Mouse (Mus musculus) heart, postnatal 0 days (tissue): ENCODE measurements at regions not wholly inside any gene's neighbourhood (a gene's known extent, or its start where the extent isn't known, plus 50 kb on each side); places are given as distances from the start of the nearest gene placed in this dataset.

Experiments
- ATAC-seq: fragments of 200-750 bp; cut with Nextera tagmentation; 2 replicates; pipeline ENCODE4 v1.8.0; 2017; ENCODE audit warnings: low read depth, moderate number of reproducible peaks, moderate library complexity; ENCODE audit not compliant: insufficient read depth
- DNase-seq: peaks from one replicate; pipeline ENCODE4 v3.0.0-alpha.2; 2016; ENCODE audit warnings: low spot score
- H3K27ac ChIP-seq: fragments of 300-500 bp; sonication (generic); 2 replicates; pipeline ENCODE4 v1.5.1; 2014; ENCODE audit warnings: low read depth, mild to moderate bottlenecking
- H3K27me3 ChIP-seq: fragments of 300-500 bp; sonication (generic); 2 replicates; pipeline ENCODE4 v1.6.1; 2014; ENCODE audit warnings: low read length, mixed read lengths; ENCODE audit not compliant: control insufficient read depth, insufficient read depth
- H3K36me3 ChIP-seq: fragments of 300-500 bp; sonication (generic); replicated peaks from 2 replicates; pipeline ENCODE4 v1.6.1; 2014; ENCODE audit warnings: low read length, mixed read lengths; ENCODE audit not compliant: control insufficient read depth, insufficient read depth
- H3K4me1 ChIP-seq: fragments of 300-500 bp; sonication (generic); 2 replicates; pipeline ENCODE4 v1.6.1; 2014; ENCODE audit warnings: antibody characterized with exemption; ENCODE audit not compliant: control insufficient read depth, insufficient read depth
- H3K4me2 ChIP-seq: fragments of 300-500 bp; sonication (generic); 2 replicates; pipeline ENCODE4 v1.6.1; 2014; ENCODE audit warnings: low read depth, mild to moderate bottlenecking, low read length, moderate library complexity
- H3K4me3 ChIP-seq: fragments of 300-500 bp; sonication (generic); 2 replicates; pipeline ENCODE4 v1.5.1; 2014; ENCODE audit warnings: low read depth, low read length
- H3K9ac ChIP-seq: fragments of 300-500 bp; sonication (generic); replicated peaks from 2 replicates; pipeline ENCODE4 v1.6.1; 2014; ENCODE audit warnings: low read depth, low read length, mixed read lengths
- H3K9me3 ChIP-seq: fragments of 300-500 bp; sonication (generic); replicated peaks from 2 replicates; pipeline ENCODE4 v1.6.1; 2016; ENCODE audit warnings: low read length; ENCODE audit not compliant: control insufficient read depth
- CTCF ChIP-seq: IDR thresholded peaks from 2 replicates; pipeline ENCODE4 v1.5.1; 2016; ENCODE audit warnings: antibody characterized with exemption, control low read depth, low read depth
- EP300 ChIP-seq: IDR thresholded peaks from 2 replicates; pipeline ENCODE4 v1.6.1; 2016; ENCODE audit warnings: antibody characterized with exemption, low read depth
- WGBS: fragments of 180-500 bp; shearing (Covaris S2); extraction: QIAGEN DNeasy Blood & Tissue Kit; methylation state at CpG from one replicate; pipeline ENCODE4 v1.1.7; 2014; 5-methylcytosine and 5-hydroxymethylcytosine counted together

GRCm38 (mm10) chr7:95758375-95758774 is 412.7 kb upstream of the Tenm4 start:
- ATAC-seq (no peak), DNase-seq (no peak)
- Histone ChIP-seq H3K4me2 (no peak overlapping the region), H3K36me3 (no peaks in the 10 kb centered on the region), H3K9me3 (no peaks in the 10 kb centered on the region), H3K4me1 (no peaks in the 10 kb centered on the region), H3K27me3 (no peaks in the 10 kb centered on the region), H3K9ac (no peak overlapping the region), H3K27ac (no peak overlapping the region), H3K4me3 (no peak overlapping the region)
- 54% methylated on average over 2 of the region's 2 CpGs for WGBS
- TF ChIP-seq CTCF: no peak
- no peak for TF ChIP-seq EP300

- DNase-seq (no peak), ATAC-seq (no peak)
- Histone ChIP-seq H3K36me3 (no peaks in the 10 kb centered on the region), H3K27ac (no peak overlapping the region), H3K27me3 (no peaks in the 10 kb centered on the region), H3K4me3 (no peak overlapping the region), H3K4me2 (no peak overlapping the region), H3K9ac (no peak overlapping the region), H3K4me1 (no peaks in the 10 kb centered on the region), H3K9me3 (no peaks in the 10 kb centered on the region)
- TF ChIP-seq EP300: no peak
- TF ChIP-seq CTCF: no peak
- WGBS: 84% methylated on average over 12 of the region's 12 CpGs
These were observed 409.9 kb upstream of the Tenm4 start for GRCm38 (mm10) chr7:95760945-95761661.

- 77% methylated on average over 6 of the region's 6 CpGs for whole genome bisulfite sequencing
- no peak overlapping the region for H3K27ac ChIP-seq
- H3K4me2 ChIP-seq: no peak overlapping the region
- H3K36me3 ChIP-seq: no peaks in the 10 kb centered on the region
- no peaks in the 10 kb centered on the region for H3K9me3 ChIP-seq
- H3K4me1 ChIP-seq: no peaks in the 10 kb centered on the region
- TF ChIP-seq EP300: no peak
- H3K4me3 ChIP-seq: no peak overlapping the region
- no peak for ATAC-seq
- no peak overlapping the region for H3K9ac ChIP-seq
- H3K27me3 ChIP-seq: no peaks in the 10 kb centered on the region
- no peak for DNase-seq
These were observed 404.5 kb upstream of the Tenm4 start for GRCm38 (mm10) chr7:95766356-95767150.

- no peak overlapping the region for H3K4me3 ChIP-seq
- no peaks in the 10 kb centered on the region for H3K36me3 ChIP-seq
- DNase-seq: no peak
- H3K9me3 ChIP-seq: no peaks in the 10 kb centered on the region
- H3K9ac ChIP-seq: no peak overlapping the region
- H3K27me3 ChIP-seq: no peaks in the 10 kb centered on the region
- TF ChIP-seq EP300: no peak
- no peak for ATAC-seq
- no peak overlapping the region for H3K27ac ChIP-seq
- 0 out of 2 replicates have a peak, but pooled peaks cover 9% of the 10 kb centered on the region for H3K4me1 ChIP-seq
- H3K4me2 ChIP-seq: no peak overlapping the region
These were observed 386.5 kb upstream of the Tenm4 start for GRCm38 (mm10) chr7:95784523-95784922.

- H3K27me3 ChIP-seq: no peaks in the 10 kb centered on the region
- no peaks in the 10 kb centered on the region for H3K36me3 ChIP-seq
- no peaks in the 10 kb centered on the region for H3K9me3 ChIP-seq
- ATAC-seq (no peak), DNase-seq (no peak)
- no peak overlapping the region for H3K9ac ChIP-seq
- H3K4me1 ChIP-seq: 0 out of 2 replicates have a peak, but pooled peaks cover 9% of the 10 kb centered on the region
- H3K4me3 ChIP-seq: no peak overlapping the region
- 65% methylated on average over 1 of the region's 1 CpGs for WGBS
- no peak overlapping the region for H3K27ac ChIP-seq
- H3K4me2 ChIP-seq: no peak overlapping the region
- TF ChIP-seq EP300: no peak
- no peak for TF ChIP-seq CTCF
These were observed 383.5 kb upstream of the Tenm4 start for GRCm38 (mm10) chr7:95787543-95787942.
